Mouse (Mus musculus) liver, adult 2 months (tissue): ENCODE measurements around the gene I0C0044D17Rik.

Experiments used
- CTCF ChIP-seq: fragments of 200-500 bp; IDR thresholded peaks from 2 replicates; pipeline ENCODE4 v1.5.1; 2011; ENCODE audit warnings: low read depth, low read length, control low read depth
- POLR2A ChIP-seq: fragments of 200-500 bp; IDR thresholded peaks from 2 replicates; pipeline ENCODE4 v1.6.1; 2011; ENCODE audit warnings: low read length, control low read depth; ENCODE audit not compliant: insufficient read depth; ENCODE audit errors: extremely low read depth

DNA sequence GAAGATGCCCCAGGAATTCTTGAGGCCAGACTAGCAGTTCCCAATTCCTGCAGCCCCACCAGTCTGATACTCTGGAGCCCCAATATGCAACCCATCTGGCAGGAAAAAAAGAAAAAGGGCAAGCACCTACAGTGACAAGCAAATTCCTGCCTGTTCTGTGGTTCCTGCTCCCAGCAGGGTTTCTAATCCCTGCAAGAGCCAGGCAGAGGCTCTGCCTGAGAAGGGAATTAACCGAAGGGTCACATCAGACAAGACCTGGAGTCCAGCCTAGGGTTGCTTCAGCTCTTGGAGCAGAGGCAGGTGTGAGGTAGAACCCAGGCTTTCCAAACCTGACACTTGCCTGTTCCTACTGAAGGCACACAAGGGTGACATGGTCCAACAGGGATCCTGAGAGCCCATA, 32.9 kb downstream of the I0C0044D17Rik start:
- TF ChIP-seq CTCF (no peak), POLR2A (no peak)
